Mouse (Mus musculus): ENCODE data around the gene St3gal3.

- TF ChIP-seq GATA1 (IDR thresholded peaks at IDR 0.05; ENCODE audit: borderline replicate concordance, low read length) (no peak), TAL1 (conservative IDR thresholded peaks at IDR 0.05; ENCODE audit: low read depth, low read length) (no peak)
Measured at GRCm38 (mm10) chr4:117921358-117921757, 213.4 kb downstream of the St3gal3 start.

Measured in G1E (cell line).